17 mouse cellular contexts compared by ENCODE assay signal in the genomic region with DNA sequence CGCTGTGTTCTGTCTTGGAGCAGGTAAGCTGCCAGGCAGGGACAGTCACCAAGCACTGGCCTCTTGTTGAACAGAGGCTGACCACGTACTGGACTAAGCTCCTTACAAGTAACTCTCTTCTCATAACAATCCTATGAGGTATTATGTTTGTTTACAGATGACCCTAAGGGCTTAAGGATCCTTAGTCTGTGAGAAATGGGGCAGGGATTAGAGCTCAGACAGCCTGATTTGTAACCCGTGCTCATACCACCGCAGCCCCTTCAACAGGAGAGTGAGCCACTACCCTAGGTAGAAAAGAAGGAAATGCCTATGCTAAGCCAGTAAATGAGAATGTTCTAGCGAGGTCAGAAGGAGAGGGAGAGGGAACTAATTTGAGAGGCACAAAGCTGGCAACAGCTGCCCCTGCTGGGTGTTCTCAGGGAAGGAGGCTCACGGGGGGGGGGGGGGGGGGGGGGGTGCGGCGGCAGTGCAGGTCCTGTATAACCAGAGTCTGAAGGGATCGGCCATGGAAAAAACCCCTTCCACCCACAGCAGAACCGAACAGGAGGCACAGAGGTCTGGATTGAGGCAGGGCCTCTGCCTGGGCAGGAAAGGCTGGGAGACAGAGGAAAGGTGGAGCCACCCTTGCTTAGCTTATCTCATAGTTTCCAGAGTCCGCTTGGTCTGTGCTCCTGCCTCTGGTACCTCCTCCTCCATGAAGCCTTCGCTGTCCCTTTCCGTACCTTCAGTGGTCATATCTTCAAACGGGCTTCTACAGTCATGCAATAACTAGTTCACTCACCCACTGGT. TPM values are rescaled to one million over a fixed set of nuclear protein-coding genes. Genes with fewer than 3 reads are reported as not detected.
DNase-seq lines count a peak whose midpoint lies in the region; ATAC-seq and TF ChIP-seq lines count a peak whose summit lies in the region.
"Had no signal": no experiment of that assay in that cellular context is flagged by ENCODE, and none has a peak within 500 bp of the region (broad histone marks: within the 10 kb centered on the region; RNA-seq: fewer than 3 reads in every experiment).

No protein-coding gene starts in this region.

- intact Hi-C loops in heart, adult 2 months (cut with DNase I) = no loop called here
- intact Hi-C loops in heart, postnatal 14 days (cut with DNase I) = no loop called here

- H3K4me1 ChIP-seq in heart, adult 2 months (ENCODE audit: control insufficient read depth, insufficient read depth, low read length) = peaks cover 11% of the 10 kb centered on the region
- H3K4me1 ChIP-seq in heart, embryonic 13.5 days = 0 out of 2 replicates have a peak, but pooled peaks cover 4% of the 10 kb centered on the region
- H3K4me1 ChIP-seq in liver, embryonic 13.5 days (replicated peaks) = peaks cover 16% of the 10 kb centered on the region
- H3K4me1 ChIP-seq in cerebellum, adult 2 months (ENCODE audit: control insufficient read depth, insufficient read depth, low read length) = no peaks in the 10 kb centered on the region
- H3K4me1 ChIP-seq: embryonic facial prominence, embryonic 12.5 days; limb, embryonic 15.5 days had no signal

- TF ChIP-seq POLR2A in heart, adult 2 months (IDR thresholded peaks at IDR 0.05; ENCODE audit: insufficient read depth, low read depth, low read length) = 0 out of 2 replicates have a peak, but pooled peaks have one; percentile 23
- TF ChIP-seq POLR2A in myocyte (IDR thresholded peaks at IDR 0.05; ENCODE audit: insufficient read length, low read depth) = no peak
- TF ChIP-seq POLR2A in cerebellum, adult 2 months (IDR thresholded peaks at IDR 0.05; ENCODE audit: borderline replicate concordance, insufficient read depth, low read length) = no peak

- no peak for ATAC-seq in heart, embryonic 13.5 days (ENCODE audit: extremely low read depth, insufficient number of reproducible peaks, low FRiP score, low TSS enrichment)
- ATAC-seq in liver, embryonic 13.5 days (ENCODE audit: low read depth) = peak; percentile 63
- ATAC-seq: forebrain, embryonic 16.5 days; hindbrain, embryonic 16.5 days; midbrain, embryonic 16.5 days had no signal

- peak in 1 of 2 experiments; percentile 41 for DNase-seq in heart, adult 2 months
- DNase-seq in heart, postnatal 14 days = no peak
- peak; percentile 11 for DNase-seq in liver, embryonic 13.5 days
- no peak for DNase-seq in adrenal gland, postnatal 36 days
- no peak for DNase-seq in cerebellum, adult 2 months
- no peak for DNase-seq in natural killer cell, adult 2 months (ENCODE audit: low spot score in 2 of 2)
- DNase-seq: adrenal gland, postnatal 14 days; cerebellum, adult 9-10 months had no signal

- TF ChIP-seq EP300 in heart, adult 2 months (IDR thresholded peaks at IDR 0.05; ENCODE audit: insufficient read depth, low read depth, low read length) = 0 out of 2 replicates have a peak, but pooled peaks have one; percentile 44

- H3K27me3 ChIP-seq in heart, adult 2 months (ENCODE audit: control insufficient read depth, insufficient read depth, low read length) = no peaks in the 10 kb centered on the region
- no peaks in the 10 kb centered on the region for H3K27me3 ChIP-seq in heart, embryonic 13.5 days (replicated peaks)
- H3K27me3 ChIP-seq in liver, embryonic 13.5 days = no peaks in the 10 kb centered on the region
- no peaks in the 10 kb centered on the region for H3K27me3 ChIP-seq in myocyte (ENCODE audit: control insufficient read depth, insufficient read depth, insufficient read length)
- no peaks in the 10 kb centered on the region for H3K27me3 ChIP-seq in cerebellum, adult 2 months (ENCODE audit: control insufficient read depth, insufficient read depth, low read length)
- H3K27me3 ChIP-seq: embryonic facial prominence, embryonic 12.5 days; limb, embryonic 15.5 days had no signal

- no peak for TF ChIP-seq CTCF in heart, adult 2 months (IDR thresholded peaks at IDR 0.05)
- no peak for TF ChIP-seq CTCF in cerebellum, adult 2 months (IDR thresholded peaks at IDR 0.05; ENCODE audit: borderline replicate concordance, insufficient read depth, low read depth, low read length)

- no peak overlapping the region for H3K4me2 ChIP-seq in heart, embryonic 13.5 days
- no peak overlapping the region for H3K4me2 ChIP-seq in liver, embryonic 13.5 days
- peak overlapping the region; percentile 78 for H3K4me2 ChIP-seq in myocyte (ENCODE audit: low read depth)
- H3K4me2 ChIP-seq: embryonic facial prominence, embryonic 12.5 days; limb, embryonic 15.5 days had no signal

- H3K79me2 ChIP-seq in heart, adult 2 months (replicated peaks; ENCODE audit: control insufficient read depth, insufficient read depth, low read length) = no peaks in the 10 kb centered on the region
- no peaks in the 10 kb centered on the region for H3K79me2 ChIP-seq in myocyte (ENCODE audit: control insufficient read depth, insufficient read depth)

- H3K36me3 ChIP-seq in heart, adult 2 months (ENCODE audit: control insufficient read depth, insufficient read depth, low read length) = no peaks in the 10 kb centered on the region
- H3K36me3 ChIP-seq in heart, embryonic 13.5 days = no peaks in the 10 kb centered on the region; the same call in 1 of the 2 replicates
- H3K36me3 ChIP-seq in liver, embryonic 13.5 days = peaks cover 1% of the 10 kb centered on the region; the same call in 1 of the 2 replicates
- no peaks in the 10 kb centered on the region for H3K36me3 ChIP-seq in myocyte (ENCODE audit: control insufficient read depth, insufficient read depth)
- H3K36me3 ChIP-seq: embryonic facial prominence, embryonic 12.5 days had no signal

- WGBS in heart, adult 2 months = 38% methylated on average over 12 of the region's 14 CpGs
- 48% methylated on average over 11 of the region's 14 CpGs for WGBS in heart, embryonic 13.5 days
- whole genome bisulfite sequencing in liver, embryonic 13.5 days (ENCODE audit: insufficient replicate concordance) = 36% methylated on average over 11 of the region's 14 CpGs
- 70% methylated on average over 12 of the region's 14 CpGs for WGBS in cerebellum, adult 2 months

- H3K4me3 ChIP-seq in heart, adult 2 months = no peak overlapping the region
- H3K4me3 ChIP-seq in heart, embryonic 13.5 days = no peak overlapping the region
- no peak overlapping the region for H3K4me3 ChIP-seq in liver, embryonic 13.5 days (replicated peaks)
- H3K4me3 ChIP-seq in myocyte = no peak overlapping the region
- H3K4me3 ChIP-seq in cerebellum, adult 2 months (replicated peaks; ENCODE audit: insufficient read depth, low read depth, low read length) = no peak overlapping the region
- H3K4me3 ChIP-seq: embryonic facial prominence, embryonic 12.5 days; limb, embryonic 15.5 days had no signal

- peak overlapping the region; percentile 66 for H3K27ac ChIP-seq in heart, adult 2 months
- peak overlapping the region; percentile 66 for H3K27ac ChIP-seq in heart, embryonic 13.5 days (replicated peaks)
- no peak overlapping the region for H3K27ac ChIP-seq in liver, embryonic 13.5 days
- no peak overlapping the region for H3K27ac ChIP-seq in cerebellum, adult 2 months (ENCODE audit: insufficient read depth, low read length)
- H3K27ac ChIP-seq: embryonic facial prominence, embryonic 12.5 days; limb, embryonic 15.5 days had no signal

- H3K9me3 ChIP-seq in heart, embryonic 13.5 days = no peaks in the 10 kb centered on the region
- no peaks in the 10 kb centered on the region for H3K9me3 ChIP-seq in liver, embryonic 13.5 days (replicated peaks)
- H3K9me3 ChIP-seq: embryonic facial prominence, embryonic 12.5 days; limb, embryonic 15.5 days had no signal

- no peak overlapping the region for H3K9ac ChIP-seq in heart, adult 2 months (ENCODE audit: low read depth, low read length)
- no peak overlapping the region for H3K9ac ChIP-seq in heart, embryonic 13.5 days
- no peak overlapping the region; the same call in 1 of the 2 replicates for H3K9ac ChIP-seq in liver, embryonic 13.5 days
- H3K9ac ChIP-seq: embryonic facial prominence, embryonic 12.5 days; limb, embryonic 15.5 days had no signal

- no peak overlapping the region for H3ac ChIP-seq in myocyte (ENCODE audit: control insufficient read depth, insufficient read length)

RNA-seq across cellular contexts. Expression of a gene that starts 15.0 kb away (rescaled TPM):
- 10 to 100 TPM; 31.3 to 31.5 TPM for total RNA-seq in heart, adult 2 months (2021)
- polyA plus RNA-seq in heart, adult 2 months (2012; rRNA removed) = 47.1 and 51.3 TPM in 2 replicates
- total RNA-seq in heart, postnatal 14 days (2021) = 10 to 100 TPM; 43.1 to 45.9 TPM
- 53.0 and 54.5 TPM in 2 replicates for polyA plus RNA-seq in heart, embryonic 13.5 days (2015; fragmentation: Nextera tagmentation; extraction: Ambion mirVana)
- 22.3 and 23.8 TPM in 2 replicates for polyA plus RNA-seq in liver, embryonic 13.5 days (2015; fragmentation: Nextera tagmentation; extraction: Ambion mirVana)
- 79.2 TPM for polyA plus RNA-seq in myocyte (2012; fragmentation: generic; extraction: Trizol)
- 10 to 100 TPM; 74.0 to 98.3 TPM for total RNA-seq in adrenal gland, postnatal 36 days (2021)
- 103 and 109 TPM in 2 replicates for polyA plus RNA-seq in cerebellum, adult 2 months (2012; rRNA removed)

RNA-seq across cellular contexts. Expression of a gene that starts 26.4 kb away (rescaled TPM):
- 10 to 100 TPM in 1 of 2 experiments, 1 to 10 TPM in 1; 8.0 to 10.3 TPM for total RNA-seq in heart, adult 2 months (2021)
- polyA plus RNA-seq in heart, adult 2 months (2012; rRNA removed) = 17.9 and 31.9 TPM in 2 replicates
- total RNA-seq in heart, postnatal 14 days (2021) = 10 to 100 TPM; 17.9 to 19.0 TPM
- 8.9 and 17.9 TPM in 2 replicates for polyA plus RNA-seq in heart, embryonic 13.5 days (2015; fragmentation: Nextera tagmentation; extraction: Ambion mirVana)
- polyA plus RNA-seq in liver, embryonic 13.5 days (2015; fragmentation: Nextera tagmentation; extraction: Ambion mirVana) = 0.79 and 1.9 TPM in 2 replicates
- polyA plus RNA-seq in myocyte (2012; fragmentation: generic; extraction: Trizol) = 16.4 TPM
- 10 to 100 TPM in 1 of 2 experiments, 1 to 10 TPM in 1; 8.0 to 12.5 TPM for total RNA-seq in adrenal gland, postnatal 36 days (2021)
- polyA plus RNA-seq in cerebellum, adult 2 months (2012; rRNA removed) = 428 and 462 TPM in 2 replicates

RNA-seq across cellular contexts. Expression of a gene that starts 38.8 kb away (rescaled TPM):
- total RNA-seq in heart, adult 2 months (2021) = not detected
- polyA plus RNA-seq in heart, adult 2 months (2012; rRNA removed) = not detected in 2 replicates
- total RNA-seq in heart, postnatal 14 days (2021) = not detected
- polyA plus RNA-seq in heart, embryonic 13.5 days (2015; fragmentation: Nextera tagmentation; extraction: Ambion mirVana) = not detected in 2 replicates
- polyA plus RNA-seq in liver, embryonic 13.5 days (2015; fragmentation: Nextera tagmentation; extraction: Ambion mirVana) = not detected in 2 replicates
- polyA plus RNA-seq in myocyte (2012; fragmentation: generic; extraction: Trizol) = not detected
- total RNA-seq in adrenal gland, postnatal 36 days (2021) = not detected
- not detected in 2 replicates for polyA plus RNA-seq in cerebellum, adult 2 months (2012; rRNA removed)
- total RNA-seq: adrenal gland, postnatal 14 days; layer of hippocampus, adult 8-10 months had no signal
- polyA plus RNA-seq: C2C12; embryonic facial prominence, embryonic 12.5 days; forebrain, embryonic 16.5 days; hindbrain, embryonic 16.5 days; limb, embryonic 15.5 days; midbrain, embryonic 16.5 days had no signal

RNA-seq across cellular contexts. Expression of a gene that starts 49.9 kb away (rescaled TPM):
- 1 to 10 TPM in 1 of 2 experiments, under 1 TPM in 1; 0.43 to 1.3 TPM for total RNA-seq in heart, adult 2 months (2021)
- 0.50 and 78.4 TPM in 2 replicates for polyA plus RNA-seq in heart, adult 2 months (2012; rRNA removed)
- total RNA-seq in heart, postnatal 14 days (2021) = 10 to 100 TPM in 1 of 2 experiments, not detected in 1; 14.8 TPM
- polyA plus RNA-seq in heart, embryonic 13.5 days (2015; fragmentation: Nextera tagmentation; extraction: Ambion mirVana) = 11.1 and 12.7 TPM in 2 replicates
- 1.2 and 1.9 TPM in 2 replicates for polyA plus RNA-seq in liver, embryonic 13.5 days (2015; fragmentation: Nextera tagmentation; extraction: Ambion mirVana)
- polyA plus RNA-seq in myocyte (2012; fragmentation: generic; extraction: Trizol) = not detected
- not detected for total RNA-seq in adrenal gland, postnatal 36 days (2021)
- 0.87 and 2.1 TPM in 2 replicates for polyA plus RNA-seq in cerebellum, adult 2 months (2012; rRNA removed)
- polyA plus RNA-seq: C2C12 had no signal

RNA-seq across cellular contexts. Expression of a gene that starts 51.5 kb away (rescaled TPM):
- total RNA-seq in heart, adult 2 months (2021) = 1 to 10 TPM; 8.0 to 9.2 TPM
- 7.8 and 17.2 TPM in 2 replicates for polyA plus RNA-seq in heart, adult 2 months (2012; rRNA removed)
- total RNA-seq in heart, postnatal 14 days (2021) = 1 to 10 TPM; 3.0 to 5.3 TPM
- 8.7 and 11.7 TPM in 2 replicates for polyA plus RNA-seq in heart, embryonic 13.5 days (2015; fragmentation: Nextera tagmentation; extraction: Ambion mirVana)
- polyA plus RNA-seq in liver, embryonic 13.5 days (2015; fragmentation: Nextera tagmentation; extraction: Ambion mirVana) = 5.3 and 5.7 TPM in 2 replicates
- polyA plus RNA-seq in myocyte (2012; fragmentation: generic; extraction: Trizol) = 31.6 TPM
- total RNA-seq in adrenal gland, postnatal 36 days (2021) = 1 to 10 TPM; 5.0 to 8.4 TPM
- 16.7 and 21.0 TPM in 2 replicates for polyA plus RNA-seq in cerebellum, adult 2 months (2012; rRNA removed)

Comparison
In these comparisons a context has a peak if more than half of its experiments do, and no peak if none do; other contexts are left out.
1. H3K27ac ChIP-seq: peak in heart, adult 2 months (single experiment) and heart, embryonic 13.5 days (single experiment); none in liver, embryonic 13.5 days (single experiment) and cerebellum, adult 2 months (single experiment).
2. RNA of a gene that starts 26.4 kb away (polyA plus RNA-seq): 428 to 462 TPM in cerebellum, adult 2 months; 17.9 to 31.9 TPM in heart, adult 2 months, 16.4 TPM in myocyte (single experiment), 8.9 to 17.9 TPM in heart, embryonic 13.5 days and 0.79 to 1.9 TPM in liver, embryonic 13.5 days; every median in the first group is over 10 times any median in the second.